Mouse (Mus musculus) natural killer cell, adult 2 months (primary cell): ENCODE measurements around the gene Catsper2.
A peak's percentile ranks its signal among the peaks of the same experiment; 100 is the strongest.

Experiments used
- DNase-seq, 2 experiments: peaks; one replicate each; pipeline ENCODE4 v3.0.0; 2022; ENCODE audit warnings: low spot score in 2 of 2

Gene Catsper2

DNA sequence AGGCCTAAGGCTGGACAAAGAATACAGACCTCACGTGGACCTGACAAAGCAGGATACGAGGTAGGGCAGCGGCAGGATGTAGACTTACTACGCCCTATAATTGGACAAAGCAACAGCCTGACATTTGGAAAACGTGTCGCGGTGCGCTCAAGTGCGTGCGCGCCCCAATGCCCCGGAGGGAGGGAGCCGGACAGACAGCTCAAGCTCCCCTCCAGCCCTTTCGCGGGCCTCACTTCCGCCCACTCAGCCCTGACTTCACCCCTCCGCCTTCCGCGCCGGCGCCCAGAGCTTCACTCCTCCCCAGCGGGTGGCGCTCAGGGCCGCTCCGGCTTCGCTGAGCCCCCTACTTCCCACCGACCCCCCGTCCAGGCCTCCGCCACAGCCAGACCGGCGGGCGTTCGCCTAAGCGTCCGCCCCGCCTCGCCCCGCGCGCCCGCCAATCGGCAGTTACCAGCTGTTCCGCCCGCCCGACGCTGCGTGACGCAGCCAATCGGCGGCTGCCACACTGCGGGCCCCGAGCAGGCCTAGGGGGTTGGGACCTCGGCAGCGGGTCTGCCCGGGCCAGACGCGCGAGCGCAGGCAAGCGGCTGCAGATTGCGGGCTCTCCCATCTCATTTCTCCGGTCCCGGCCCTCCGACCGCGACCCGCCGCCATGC is at the start of gene Catsper2, which contains the start of gene Pdia3:
Gene Catsper2 (minus strand): TSS at position 406 of the 656 bp plus-strand sequence.
Gene Pdia3 (plus strand): TSS at position 389 of the 656 bp plus-strand sequence.
- peak; percentile 91 to 92 for DNase-seq

- DNase-seq = no peak
Observed at GRCm38 (mm10) chr2:121460071-121460470, 46.5 kb upstream of the Catsper2 start.

- DNase-seq = peak; percentile 83 to 88
Observed at GRCm38 (mm10) chr2:121456692-121457642, 43.4 kb upstream of the Catsper2 start, which contains the start of gene Serinc4. Serinc4 (minus strand) TSS chr2:121456781.

DNA sequence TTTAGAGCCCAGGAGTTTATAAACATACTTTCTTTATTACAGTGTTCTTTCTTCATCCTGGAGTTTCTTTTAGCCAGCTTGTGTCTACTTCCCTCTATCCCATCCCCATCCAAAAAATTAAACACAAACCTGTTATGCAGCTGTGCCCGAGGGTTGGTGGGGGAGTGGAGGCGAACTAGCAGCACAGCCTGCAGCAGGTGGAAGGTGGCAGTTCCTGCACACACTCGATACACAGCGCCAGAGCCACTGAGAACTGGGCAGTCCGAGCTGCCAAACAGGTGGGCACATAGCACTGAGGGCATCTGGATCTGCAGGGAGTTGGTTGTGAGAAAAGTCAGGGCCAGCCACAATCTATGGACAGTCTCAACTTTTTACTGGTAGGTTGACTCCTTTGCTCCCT is 41.9 kb upstream of the Catsper2 start:
- no peak for DNase-seq

DNA sequence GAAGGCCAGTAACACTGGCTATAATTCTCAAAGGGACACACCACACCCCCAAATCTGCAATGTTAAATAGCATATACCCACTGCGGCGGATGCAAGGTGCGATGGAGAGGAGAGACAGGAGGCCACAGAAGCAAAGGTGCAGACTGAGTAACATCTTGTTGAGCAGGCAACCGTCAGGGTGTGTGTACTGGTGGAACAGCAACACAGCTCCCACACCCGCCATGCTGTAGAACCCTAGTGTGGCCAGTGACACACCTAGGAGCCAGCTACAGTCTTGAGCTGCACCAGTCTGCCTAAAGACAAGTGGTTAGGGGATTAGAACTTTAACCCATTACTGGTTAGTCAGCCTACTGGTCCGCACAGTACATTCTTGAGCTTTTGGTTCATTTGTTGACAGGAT is 40.3 kb upstream of the Catsper2 start:
- no peak for DNase-seq

- no peak for DNase-seq
Observed at GRCm38 (mm10) chr2:121452990-121453389, 39.4 kb upstream of the Catsper2 start, which contains the start of gene Hypk. Hypk (plus strand) TSS chr2:121453290.

DNA sequence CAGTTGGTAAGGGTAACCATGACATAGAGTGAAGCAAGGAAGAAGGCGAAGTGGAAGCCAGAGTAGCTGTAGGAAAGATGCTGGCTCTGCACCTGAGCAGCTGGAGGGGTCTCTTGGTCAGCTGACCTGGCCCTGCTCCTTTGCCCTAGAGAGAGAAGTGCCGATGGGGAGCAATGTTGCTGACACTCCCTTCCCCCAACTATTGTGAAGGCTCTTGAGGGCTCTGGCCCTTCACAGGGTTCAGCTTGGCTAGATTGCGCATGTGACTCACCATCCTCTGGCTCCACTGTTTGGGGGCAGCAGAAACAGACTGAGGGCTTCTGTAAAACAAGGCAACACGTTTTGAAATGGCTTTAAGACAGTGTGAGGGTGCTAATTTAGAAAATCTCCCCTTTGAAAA is 38.8 kb upstream of the Catsper2 start:
- no peak for DNase-seq

DNA sequence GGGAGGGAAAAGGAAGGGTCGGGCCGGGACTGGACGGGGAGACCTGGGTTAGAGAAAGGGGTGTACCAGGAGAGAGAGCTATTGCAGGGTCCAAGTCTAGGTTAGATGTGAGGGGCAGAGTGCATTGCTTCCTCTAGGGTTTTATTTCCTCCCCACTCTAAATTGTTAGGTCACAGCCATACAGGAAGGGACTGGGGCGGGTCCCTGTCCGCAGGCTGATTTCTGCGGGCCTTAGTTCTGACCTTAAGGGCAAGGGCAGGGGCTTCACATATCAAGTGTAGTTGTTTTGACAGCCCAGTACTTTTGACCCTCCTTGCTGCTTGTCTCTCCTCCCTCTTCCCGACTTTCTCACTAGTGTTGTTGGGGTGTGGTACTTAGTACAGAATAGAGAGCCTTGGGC is 36.5 kb upstream of the Catsper2 start:
- peak in 1 of 2 experiments; percentile 36 for DNase-seq

GRCm38 (mm10) chr2:121449545-121450011 is 36.0 kb upstream of the Catsper2 start:
- no peak for DNase-seq

- DNase-seq = peak; percentile 100
Observed at GRCm38 (mm10) chr2:121448739-121449535, 35.3 kb upstream of the Catsper2 start, which contains the start of gene Serf2. Serf2 (plus strand) TSS chr2:121449195.

- peak in 1 of 2 experiments; percentile 28 for DNase-seq
Observed at GRCm38 (mm10) chr2:121448136-121448535, 34.5 kb upstream of the Catsper2 start.

GRCm38 (mm10) chr2:121447006-121447405 is 33.4 kb upstream of the Catsper2 start:
- no peak for DNase-seq

DNA sequence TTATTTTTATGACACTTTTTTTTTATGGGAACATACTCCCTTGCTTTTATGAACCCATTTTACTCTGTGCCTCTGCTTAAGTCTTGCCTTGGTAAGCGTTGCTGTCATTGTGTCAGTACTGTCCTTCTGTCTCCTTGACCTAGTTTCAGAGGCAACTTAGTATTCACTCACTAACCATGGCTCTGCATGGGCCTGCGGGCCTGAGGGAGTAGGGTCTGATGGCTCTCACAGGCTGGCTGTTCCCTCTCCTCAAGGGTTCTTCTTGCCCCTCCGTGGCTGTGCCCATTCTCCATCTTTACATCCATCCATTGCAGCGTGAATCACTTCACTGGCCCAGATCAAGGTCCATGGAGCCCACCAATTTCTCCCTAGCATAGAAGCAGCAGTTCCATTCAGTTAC is 32.9 kb upstream of the Catsper2 start:
- no peak for DNase-seq

- no peak for DNase-seq
Observed at GRCm38 (mm10) chr2:121445117-121445516, 31.5 kb upstream of the Catsper2 start.

- DNase-seq = no peak
Observed at GRCm38 (mm10) chr2:121444178-121444577, 30.6 kb upstream of the Catsper2 start, which contains the start of gene Ell3. Ell3 (minus strand) TSS chr2:121444278.

- no peak for DNase-seq
Observed at GRCm38 (mm10) chr2:121443068-121443349, 29.4 kb upstream of the Catsper2 start.

GRCm38 (mm10) chr2:121442259-121443067 is 28.9 kb upstream of the Catsper2 start:
- peak; percentile 70 to 74 for DNase-seq

GRCm38 (mm10) chr2:121441800-121442199 is 28.2 kb upstream of the Catsper2 start:
- DNase-seq = peak in 1 of 2 experiments; percentile 66

- no peak for DNase-seq
Observed at GRCm38 (mm10) chr2:121440834-121441605, 27.4 kb upstream of the Catsper2 start.

DNA sequence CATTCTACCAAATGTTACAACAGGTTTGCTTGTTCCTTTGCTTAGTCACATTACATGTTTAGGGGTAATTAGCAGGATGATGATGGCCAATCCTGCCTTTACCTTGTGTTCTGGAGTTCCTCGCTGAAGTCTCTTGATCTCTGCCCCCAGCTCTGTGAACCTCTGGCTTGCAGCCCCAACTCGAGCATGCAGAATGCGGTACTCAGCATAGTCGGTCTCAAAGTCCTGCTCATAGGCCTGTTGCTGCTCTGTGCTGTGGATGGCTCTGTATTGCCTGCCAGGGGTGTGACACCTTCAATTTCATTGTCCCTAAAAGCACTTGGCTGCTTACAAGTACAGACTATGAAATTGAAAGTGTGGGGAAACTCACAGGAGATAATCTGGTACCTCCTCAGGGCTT is 26.2 kb upstream of the Catsper2 start:
- no peak for DNase-seq
